Mouse (Mus musculus) CH12.LX (cell line): Measurements from ENCODE around the gene Slc25a12.

Source experiments
- CTCF ChIP-seq, 2 experiments: IDR thresholded peaks in 1 of 2; conservative IDR thresholded peaks in 1 of 2; 2 replicates each; pipeline ENCODE4 v1.5.1; 2011 to 2012; ENCODE audit warnings: low read depth in 2 of 2, low read length in 2 of 2, improper control_type of control experiment in 1 of 2, inconsistent platforms in 1 of 2, mild to moderate bottlenecking in 1 of 2, moderate library complexity in 1 of 2
- EP300 ChIP-seq: IDR thresholded peaks from 2 replicates; pipeline ENCODE4 v1.6.1; 2011; ENCODE audit warnings: low read length, improper control_type of control experiment

- TF ChIP-seq EP300, result no peak
- TF ChIP-seq CTCF (conservative IDR thresholded peaks at IDR 0.05 in 1 of 2, IDR thresholded peaks at IDR 0.05 in 1 of 2; ENCODE audit: low read depth in 2 of 2, low read length in 2 of 2), result no peak
These were observed 22.3 kb upstream of the Slc25a12 start for GRCm38 (mm10) chr2:71389864-71390263.
